Mouse (Mus musculus) heart, adult 8-10 months (tissue): ENCODE data around the gene Oat. TPM values are rescaled to one million over a fixed set of nuclear protein-coding genes. Genes with fewer than 3 reads are reported as not detected.

Source experiments
- DNase-seq: peaks from one replicate; pipeline ENCODE4 v3.0.0; 2022; ENCODE audit warnings: low spot score
- total RNA-seq, 4 experiments: library from RNA; stranded (reverse); gene quantifications; 2 replicates each; pipeline ENCODE4 v1.2.4; 2022

Gene Oat
- total RNA-seq, 4 experiments from 2014 or later: 179 to 196 (median 187) TPM

- DNase-seq: no peak
These were observed 33.8 kb downstream of the Oat start for GRCm38 (mm10) chr7:132542427-132542826.

- DNase-seq: no peak
These were observed 34.6 kb downstream of the Oat start for GRCm38 (mm10) chr7:132541566-132541965.

GRCm38 (mm10) chr7:132540597-132540996, 35.6 kb downstream of the Oat start:
- no peak for DNase-seq

- DNase-seq: no peak
These were observed 47.0 kb downstream of the Oat start for GRCm38 (mm10) chr7:132529206-132529605.

GRCm38 (mm10) chr7:132513419-132513982, 62.7 kb downstream of the Oat start:
- DNase-seq: no peak

GRCm38 (mm10) chr7:132509110-132509509, 67.1 kb downstream of the Oat start:
- no peak for DNase-seq

Other genes with a start within 250 kb of the Oat start
- gene Nkx1-2, start 23.2 kb upstream of the Oat start, total RNA-seq: not detected
- 10 to 100 TPM; 14.4 to 18.0 (median 16.6) TPM for gene Lhpp, start 34.2 kb upstream of the Oat start, total RNA-seq
- 10 to 100 TPM; 24.0 to 31.3 (median 26.9) TPM for gene Fam53b, start 237.5 kb upstream of the Oat start, total RNA-seq